Comparison of ENCODE assay signal across 17 mouse cellular contexts in genomic region chr12:117806470-117806869, GRCm38 (mm10). TPM values are rescaled to one million over a fixed set of nuclear protein-coding genes. Genes with fewer than 3 reads are reported as not detected.
A peak's percentile ranks its signal among the peaks of the same experiment; 100 is the strongest.
DNase-seq lines count a peak whose midpoint lies in the region; ATAC-seq lines count a peak whose summit lies in the region.
"Had no signal": no experiment of that assay in that cellular context is flagged by ENCODE, and none has a peak within 500 bp of the region (broad histone marks: within the 10 kb centered on the region; RNA-seq: fewer than 3 reads in every experiment).

No protein-coding gene starts in this region.

- H3K4me3 ChIP-seq in hindbrain, embryonic 12.5 days = no peak overlapping the region
- no peak overlapping the region for H3K4me3 ChIP-seq in hindbrain, embryonic 10.5 days
- H3K4me3 ChIP-seq in forebrain, embryonic 12.5 days (replicated peaks) = 0 out of 2 replicates have a peak overlapping the region, but pooled peaks have one; percentile 16
- peak overlapping the region; percentile 13 for H3K4me3 ChIP-seq in hindbrain, embryonic 16.5 days (ENCODE audit: low read length)
- H3K4me3 ChIP-seq in neural tube, embryonic 12.5 days = no peak overlapping the region
- H3K4me3 ChIP-seq: intestine, embryonic 15.5 days; limb, embryonic 13.5 days had no signal

- H3K4me1 ChIP-seq in hindbrain, embryonic 12.5 days = peaks cover 40% of the 10 kb centered on the region
- peaks cover 47% of the 10 kb centered on the region for H3K4me1 ChIP-seq in hindbrain, embryonic 10.5 days (replicated peaks)
- H3K4me1 ChIP-seq in forebrain, embryonic 12.5 days = peaks cover 54% of the 10 kb centered on the region
- H3K4me1 ChIP-seq in hindbrain, embryonic 16.5 days (ENCODE audit: control insufficient read depth, insufficient read depth, low read depth, low read length) = peaks cover 25% of the 10 kb centered on the region
- H3K4me1 ChIP-seq in neural tube, embryonic 12.5 days = peaks cover 44% of the 10 kb centered on the region
- H3K4me1 ChIP-seq: intestine, embryonic 15.5 days had no signal

- no peaks in the 10 kb centered on the region for H3K9me3 ChIP-seq in hindbrain, embryonic 12.5 days (replicated peaks)
- no peaks in the 10 kb centered on the region for H3K9me3 ChIP-seq in hindbrain, embryonic 10.5 days
- no peaks in the 10 kb centered on the region for H3K9me3 ChIP-seq in forebrain, embryonic 12.5 days
- H3K9me3 ChIP-seq in hindbrain, embryonic 16.5 days (ENCODE audit: control insufficient read depth, low read length) = no peaks in the 10 kb centered on the region
- no peaks in the 10 kb centered on the region for H3K9me3 ChIP-seq in neural tube, embryonic 12.5 days
- H3K9me3 ChIP-seq: intestine, embryonic 15.5 days; limb, embryonic 13.5 days had no signal

- ATAC-seq in hindbrain, embryonic 12.5 days (ENCODE audit: low FRiP score) = no peak
- ATAC-seq in forebrain, embryonic 12.5 days (ENCODE audit: low FRiP score) = peak; percentile 33
- ATAC-seq in hindbrain, embryonic 16.5 days = no peak
- no peak for ATAC-seq in neural tube, embryonic 12.5 days (ENCODE audit: low FRiP score, low read depth)
- ATAC-seq: intestine, embryonic 15.5 days; lung, postnatal 0 days had no signal

- peak overlapping the region; percentile 29; the same call in 1 of the 2 replicates for H3K4me2 ChIP-seq in hindbrain, embryonic 12.5 days (replicated peaks)
- peak overlapping the region; percentile 52 for H3K4me2 ChIP-seq in forebrain, embryonic 12.5 days
- peak overlapping the region; percentile 47 for H3K4me2 ChIP-seq in hindbrain, embryonic 16.5 days (ENCODE audit: low read length)
- peak overlapping the region; percentile 38 for H3K4me2 ChIP-seq in neural tube, embryonic 12.5 days (replicated peaks)
- H3K4me2 ChIP-seq: heart, embryonic 11.5 days; intestine, embryonic 15.5 days had no signal

- intact Hi-C loops in left cerebral cortex, postnatal 36 days (cut with DNase I) = loop anchor here (5.0 kb wide), 2 partner anchors 651 to 1051 kb away; no protein-coding TSS in a partner anchor

- H3K27ac ChIP-seq in hindbrain, embryonic 12.5 days = no peak overlapping the region
- H3K27ac ChIP-seq in hindbrain, embryonic 10.5 days = no peak overlapping the region
- peak overlapping the region; percentile 56 for H3K27ac ChIP-seq in forebrain, embryonic 12.5 days
- H3K27ac ChIP-seq in hindbrain, embryonic 16.5 days (ENCODE audit: low read depth, low read length) = no peak overlapping the region
- H3K27ac ChIP-seq in neural tube, embryonic 12.5 days = no peak overlapping the region
- H3K27ac ChIP-seq: intestine, embryonic 15.5 days; limb, embryonic 13.5 days; liver, embryonic 14.5 days had no signal

- no peak overlapping the region for H3K9ac ChIP-seq in hindbrain, embryonic 12.5 days
- no peak overlapping the region for H3K9ac ChIP-seq in forebrain, embryonic 12.5 days
- no peak overlapping the region for H3K9ac ChIP-seq in hindbrain, embryonic 16.5 days (ENCODE audit: low read depth, low read length)
- no peak overlapping the region for H3K9ac ChIP-seq in neural tube, embryonic 12.5 days
- H3K9ac ChIP-seq: intestine, embryonic 15.5 days; limb, embryonic 13.5 days; liver, embryonic 14.5 days had no signal

- H3K36me3 ChIP-seq in hindbrain, embryonic 12.5 days = no peaks in the 10 kb centered on the region
- no peaks in the 10 kb centered on the region for H3K36me3 ChIP-seq in hindbrain, embryonic 10.5 days
- H3K36me3 ChIP-seq in forebrain, embryonic 12.5 days (replicated peaks) = no peaks in the 10 kb centered on the region
- no peaks in the 10 kb centered on the region for H3K36me3 ChIP-seq in hindbrain, embryonic 16.5 days (ENCODE audit: control insufficient read depth, insufficient read depth, low read length)
- no peaks in the 10 kb centered on the region for H3K36me3 ChIP-seq in neural tube, embryonic 12.5 days
- H3K36me3 ChIP-seq: intestine, embryonic 15.5 days; limb, embryonic 13.5 days had no signal

- no peak for DNase-seq in hindbrain, embryonic 10.5 days (ENCODE audit: low spot score)
- no peak for DNase-seq in right cerebral cortex, adult 2 months (ENCODE audit: low spot score in 2 of 2)
- DNase-seq in left cerebral cortex, postnatal 36 days (ENCODE audit: low spot score in 2 of 2) = no peak
- no peak for DNase-seq in cerebellum, adult 11-12 months
- DNase-seq: adrenal gland, adult 8-10 months; cerebellum, adult 11 months; heart, postnatal 14 days; thymus, postnatal 36 days had no signal

- H3K27me3 ChIP-seq in hindbrain, embryonic 12.5 days = peaks cover 22% of the 10 kb centered on the region
- peaks cover 18% of the 10 kb centered on the region for H3K27me3 ChIP-seq in hindbrain, embryonic 10.5 days (ENCODE audit: insufficient read depth, poor library complexity, severe bottlenecking)
- peaks cover 17% of the 10 kb centered on the region for H3K27me3 ChIP-seq in forebrain, embryonic 12.5 days
- H3K27me3 ChIP-seq in hindbrain, embryonic 16.5 days (replicated peaks; ENCODE audit: control insufficient read depth, insufficient read depth, low read length) = no peaks in the 10 kb centered on the region; the same call in none of the 2 replicates
- H3K27me3 ChIP-seq in neural tube, embryonic 12.5 days (replicated peaks) = peaks cover 22% of the 10 kb centered on the region
- H3K27me3 ChIP-seq: intestine, embryonic 15.5 days had no signal

- WGBS in hindbrain, embryonic 12.5 days = 50% methylated on average over 4 of the region's 4 CpGs
- WGBS in hindbrain, embryonic 10.5 days = 50% methylated on average over 4 of the region's 4 CpGs
- 13% methylated on average over 4 of the region's 4 CpGs for WGBS in forebrain, embryonic 12.5 days
- 28% methylated on average over 4 of the region's 4 CpGs for WGBS in hindbrain, embryonic 16.5 days
- 26% methylated on average over 4 of the region's 4 CpGs for WGBS in neural tube, embryonic 12.5 days

RNA-seq across cellular contexts. Expression of gene Cdca7l, which starts 2.4 kb away (rescaled TPM):
- polyA plus RNA-seq in hindbrain, embryonic 12.5 days (2016; fragmentation: Nextera tagmentation; extraction: Ambion mirVana) = 16.2 and 20.2 TPM in 2 replicates
- polyA plus RNA-seq in hindbrain, embryonic 10.5 days (2016; fragmentation: Nextera tagmentation; extraction: Ambion mirVana) = 32.3 and 48.3 TPM in 2 replicates
- polyA plus RNA-seq in forebrain, embryonic 12.5 days (2016; fragmentation: Nextera tagmentation; extraction: Ambion mirVana) = 37.6 and 41.6 TPM in 2 replicates
- polyA plus RNA-seq in hindbrain, embryonic 16.5 days (2015; fragmentation: Nextera tagmentation; extraction: Ambion mirVana) = 5.3 and 7.3 TPM in 2 replicates
- polyA plus RNA-seq in neural tube, embryonic 12.5 days (2016; fragmentation: Nextera tagmentation; extraction: Ambion mirVana) = 9.3 and 12.9 TPM in 2 replicates
- total RNA-seq in left cerebral cortex, postnatal 36 days (2021) = 1 to 10 TPM in 1 of 2 experiments, under 1 TPM in 1; 0.49 to 1.7 TPM

Comparison
In these comparisons a context has a peak if more than half of its experiments do, and no peak if none do; other contexts are left out.
1. H3K4me3 ChIP-seq: peak in forebrain, embryonic 12.5 days (single experiment) and hindbrain, embryonic 16.5 days (single experiment); none in hindbrain, embryonic 12.5 days (single experiment), hindbrain, embryonic 10.5 days (single experiment) and neural tube, embryonic 12.5 days (single experiment).
2. Peak in every context shown above with its lines, with median percentiles within 50 percentile points of each other: H3K4me2 ChIP-seq.